Mouse (Mus musculus) neural tube, embryonic 12.5 days (tissue): ENCODE data around the gene Pkm. TPM values are rescaled to one million over a fixed set of nuclear protein-coding genes. Genes with fewer than 3 reads are reported as not detected.

Source experiments
- ATAC-seq: fragments of 200-750 bp; cut with Nextera tagmentation; 2 replicates; pipeline ENCODE4 v1.8.0; 2017; ENCODE audit warnings: low read depth, mild to moderate bottlenecking, moderate TSS enrichment, moderate library complexity; ENCODE audit not compliant: low FRiP score
- H3K27ac ChIP-seq: fragments of 300-500 bp; sonication (generic); 2 replicates; pipeline ENCODE4 v1.5.1; 2016
- H3K27me3 ChIP-seq: fragments of 300-500 bp; sonication (generic); replicated peaks from 2 replicates; pipeline ENCODE4 v1.6.1; 2016; ENCODE audit warnings: mild to moderate bottlenecking
- H3K36me3 ChIP-seq: fragments of 300-500 bp; sonication (generic); 2 replicates; pipeline ENCODE4 v1.6.1; 2016; ENCODE audit warnings: mild to moderate bottlenecking
- H3K4me1 ChIP-seq: fragments of 300-500 bp; sonication (generic); 2 replicates; pipeline ENCODE4 v1.6.1; 2016
- H3K4me2 ChIP-seq: fragments of 300-500 bp; sonication (generic); replicated peaks from 2 replicates; pipeline ENCODE4 v1.6.1; 2016; ENCODE audit warnings: mild to moderate bottlenecking
- H3K4me3 ChIP-seq: fragments of 300-500 bp; sonication (generic); 2 replicates; pipeline ENCODE4 v1.5.1; 2016
- H3K9ac ChIP-seq: fragments of 300-500 bp; sonication (generic); 2 replicates; pipeline ENCODE4 v1.6.1; 2016; ENCODE audit warnings: mild to moderate bottlenecking
- H3K9me3 ChIP-seq: fragments of 300-500 bp; sonication (generic); 2 replicates; pipeline ENCODE4 v1.6.1; 2016; ENCODE audit warnings: mild to moderate bottlenecking
- WGBS: fragments of 180-500 bp; shearing (Covaris S2); methylation state at CpG from one replicate; pipeline ENCODE4 v1.1.7; 2016; 5-methylcytosine and 5-hydroxymethylcytosine counted together
- polyA plus RNA-seq: library from polyadenylated mRNA; unstranded; fragments of >200 nt; fragmentation: Nextera tagmentation; extraction: Ambion mirVana; gene quantifications from 2 replicates; pipeline ENCODE4 v1.2.1, GENCODE M21; 2016

Gene Pkm
- 1,532 and 1,641 TPM in 2 replicates for polyA plus RNA-seq

DNA sequence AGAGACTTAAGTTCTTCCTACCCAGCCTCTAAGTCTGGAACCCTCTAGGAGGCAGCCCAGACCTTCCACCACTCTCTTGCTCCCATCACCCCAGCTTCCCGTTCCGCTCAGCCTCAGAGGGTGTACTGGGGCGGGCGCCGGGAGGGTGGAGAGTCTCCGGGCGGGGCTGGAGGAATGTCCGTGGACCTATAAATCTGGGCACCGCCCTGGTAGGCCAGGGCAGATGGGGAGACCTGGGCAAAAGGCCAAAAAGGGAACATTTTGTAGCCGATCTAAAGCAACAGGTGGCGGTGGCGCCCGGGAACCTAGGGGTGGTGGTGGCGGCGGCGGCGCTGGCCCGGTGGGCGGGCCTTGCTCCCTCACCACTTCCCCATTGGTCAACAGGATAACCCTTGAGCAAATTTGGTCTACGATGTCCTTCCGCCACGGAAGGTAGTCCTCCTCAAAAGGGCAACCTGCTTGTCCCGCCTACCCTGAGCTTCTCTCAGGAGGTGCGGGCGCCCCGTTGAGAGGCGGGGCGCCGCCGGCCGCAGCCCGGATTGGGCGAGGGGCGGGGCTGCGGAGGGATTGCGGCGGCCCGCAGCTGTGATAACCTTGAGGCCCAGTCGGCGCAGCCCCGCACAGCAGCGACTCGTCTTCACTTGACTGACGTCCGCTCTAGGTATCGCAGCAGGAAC is at the start of gene Pkm:
Pkm (plus strand) TSS at position 411 of the 677 bp plus-strand sequence.
- peak; percentile 91 for ATAC-seq
- Histone ChIP-seq H3K4me1 (peaks cover 31% of the 10 kb centered on the region), H3K4me3 (peak within 1 kb of the TSS; percentile 67), H3K36me3 (peaks cover 15% of the 10 kb centered on the region), H3K9me3 (no peaks in the 10 kb centered on the region), H3K4me2 (peak within 1 kb of the TSS; percentile 80), H3K9ac (peak within 1 kb of the TSS; percentile 72), H3K27ac (peak within 1 kb of the TSS; percentile 76), H3K27me3 (no peaks in the 10 kb centered on the region)
- under 1% methylated on average over 46 of the region's 46 CpGs for WGBS

DNA sequence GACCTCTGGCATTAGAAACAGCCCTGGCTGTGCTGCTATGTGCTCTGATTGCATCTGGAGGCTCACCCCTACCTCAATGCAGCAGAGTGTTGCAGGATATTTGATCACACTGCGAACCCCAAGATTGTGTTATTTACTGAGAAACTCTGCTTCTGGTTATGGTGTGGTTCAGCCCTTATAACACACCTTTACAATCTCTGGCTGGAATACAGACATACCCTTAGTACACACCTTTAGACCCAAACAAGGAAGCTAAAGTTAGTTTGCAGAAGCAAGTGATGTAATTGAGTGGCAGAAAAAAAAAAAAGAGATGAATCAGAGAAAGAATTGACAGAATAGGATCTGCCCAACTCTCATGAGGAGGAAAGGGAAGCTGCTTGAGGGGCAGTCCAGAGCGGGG is 45.2 kb upstream of the Pkm start:
- no peak overlapping the region for H3K4me2 ChIP-seq
- no peaks in the 10 kb centered on the region for H3K27me3 ChIP-seq
- no peak overlapping the region for H3K9ac ChIP-seq
- no peak for ATAC-seq
- H3K9me3 ChIP-seq, result no peaks in the 10 kb centered on the region
- H3K4me3 ChIP-seq, result no peak overlapping the region
- H3K27ac ChIP-seq, result no peak overlapping the region
- no peaks in the 10 kb centered on the region for H3K36me3 ChIP-seq
- H3K4me1 ChIP-seq, result no peaks in the 10 kb centered on the region
- WGBS, result 87% methylated on average over 2 of the region's 2 CpGs

DNA sequence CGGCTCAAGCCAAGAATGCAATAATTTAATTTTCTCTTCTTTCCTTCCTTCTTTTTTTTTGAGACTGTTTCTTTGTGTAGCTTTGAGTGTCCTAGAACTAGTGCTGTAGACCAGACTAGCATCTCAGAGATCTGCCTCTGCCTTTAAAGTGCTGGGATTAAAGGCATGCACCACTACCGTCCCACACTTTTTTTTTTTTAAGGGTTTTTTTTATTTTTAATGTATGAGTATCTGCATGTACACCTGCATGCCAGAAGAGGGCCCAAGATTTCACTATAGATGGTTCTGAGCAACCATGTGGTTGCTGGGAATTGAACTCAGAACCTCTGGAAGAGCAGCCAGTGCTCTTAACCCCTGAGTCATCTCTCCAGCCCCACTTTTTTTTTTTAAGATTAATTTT is 40.4 kb upstream of the Pkm start:
- Histone ChIP-seq H3K9me3 (no peaks in the 10 kb centered on the region), H3K9ac (no peak overlapping the region), H3K4me2 (no peak overlapping the region), H3K27me3 (no peaks in the 10 kb centered on the region), H3K27ac (no peak overlapping the region), H3K4me1 (peaks cover 13% of the 10 kb centered on the region), H3K4me3 (no peak overlapping the region), H3K36me3 (no peaks in the 10 kb centered on the region)
- 82% methylated on average over 2 of the region's 2 CpGs for WGBS
- no peak for ATAC-seq

DNA sequence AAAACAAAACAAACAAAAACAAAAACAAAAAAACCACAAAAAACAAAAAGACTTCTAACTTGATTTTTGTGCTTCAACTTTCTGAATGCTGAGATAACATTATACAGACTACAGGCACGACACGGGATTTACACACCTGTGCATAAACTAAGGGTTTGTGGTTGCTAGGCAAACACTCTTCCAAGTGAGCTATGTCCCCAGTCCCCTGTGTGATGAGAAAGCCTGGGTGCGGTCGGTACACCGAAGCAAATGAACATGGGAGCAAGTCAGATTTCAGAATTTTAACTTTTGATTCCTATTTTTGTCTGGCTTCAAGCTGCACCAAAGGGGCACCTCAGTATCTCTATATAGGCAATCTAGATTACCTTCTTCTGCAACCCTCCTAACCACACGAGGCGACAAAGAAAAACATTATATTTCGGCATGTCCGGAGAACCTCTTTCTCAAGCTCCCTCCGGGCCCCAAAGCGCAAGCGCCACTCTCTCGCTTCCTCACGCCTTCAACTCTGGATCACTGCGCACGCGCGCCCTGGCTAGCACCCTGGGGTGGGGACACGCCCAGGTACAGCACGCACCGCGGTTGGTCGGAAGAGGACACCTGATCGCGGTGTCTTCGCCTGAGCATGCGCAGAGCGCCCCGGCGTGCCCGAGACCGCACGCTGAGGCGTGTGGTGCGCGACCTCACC is 39.4 kb upstream of the Pkm start, which contains the start of gene Parp6:
Parp6 (plus strand) TSS at position 663 of the 685 bp plus-strand sequence.
- H3K36me3 ChIP-seq, result no peaks in the 10 kb centered on the region
- H3K9me3 ChIP-seq, result no peaks in the 10 kb centered on the region
- H3K9ac ChIP-seq, result peak within 1 kb of the TSS; percentile 70
- H3K27me3 ChIP-seq, result no peaks in the 10 kb centered on the region
- H3K4me1 ChIP-seq, result peaks cover 13% of the 10 kb centered on the region
- H3K4me2 ChIP-seq, result peak within 1 kb of the TSS; percentile 68
- H3K27ac ChIP-seq, result peak within 1 kb of the TSS; percentile 57
- H3K4me3 ChIP-seq, result peak within 1 kb of the TSS; percentile 61
- ATAC-seq, result peak; percentile 96
- 2% methylated on average over 36 of the region's 36 CpGs for WGBS

DNA sequence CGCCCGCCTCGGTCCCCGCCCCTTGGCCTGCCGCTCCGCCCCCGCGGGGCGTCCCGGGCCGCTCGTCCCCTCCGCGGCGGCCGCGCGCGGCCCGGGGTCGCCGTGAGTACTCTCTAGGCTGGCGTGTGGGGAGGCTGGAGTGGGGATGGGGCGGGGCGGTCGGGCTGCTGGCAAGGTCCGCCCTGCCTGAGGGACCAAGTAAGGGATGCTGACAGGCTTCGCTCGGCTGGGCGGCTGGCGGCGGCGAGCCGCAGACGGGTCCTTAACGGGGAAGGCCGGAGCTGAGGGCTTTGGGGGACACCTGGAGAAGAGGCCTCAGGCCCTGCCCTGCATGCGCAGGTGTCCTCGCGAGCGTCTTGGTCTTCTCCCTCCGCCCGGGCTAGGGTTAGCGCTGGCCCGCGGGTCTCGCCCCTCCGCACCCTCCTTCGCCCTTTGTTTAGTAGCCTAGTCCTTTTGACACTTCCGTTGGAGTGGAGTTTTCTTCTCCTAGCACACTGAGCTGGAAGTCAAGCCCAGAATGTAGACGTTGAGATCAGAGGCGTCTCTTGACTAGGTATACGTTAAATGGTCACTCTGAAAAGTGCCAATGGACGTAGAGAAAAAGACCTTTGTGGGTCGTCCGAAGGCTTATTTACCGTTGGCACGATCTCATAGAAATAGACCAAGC is 38.7 kb upstream of the Pkm start:
- Histone ChIP-seq H3K27ac (peak overlapping the region; percentile 57), H3K9ac (peak overlapping the region; percentile 70), H3K4me1 (peaks cover 13% of the 10 kb centered on the region), H3K4me2 (peak overlapping the region; percentile 68), H3K9me3 (no peaks in the 10 kb centered on the region), H3K27me3 (no peaks in the 10 kb centered on the region), H3K36me3 (peaks cover 3% of the 10 kb centered on the region), H3K4me3 (peak overlapping the region; percentile 61)
- peak; percentile 91 for ATAC-seq
- WGBS, result under 1% methylated on average over 58 of the region's 58 CpGs

DNA sequence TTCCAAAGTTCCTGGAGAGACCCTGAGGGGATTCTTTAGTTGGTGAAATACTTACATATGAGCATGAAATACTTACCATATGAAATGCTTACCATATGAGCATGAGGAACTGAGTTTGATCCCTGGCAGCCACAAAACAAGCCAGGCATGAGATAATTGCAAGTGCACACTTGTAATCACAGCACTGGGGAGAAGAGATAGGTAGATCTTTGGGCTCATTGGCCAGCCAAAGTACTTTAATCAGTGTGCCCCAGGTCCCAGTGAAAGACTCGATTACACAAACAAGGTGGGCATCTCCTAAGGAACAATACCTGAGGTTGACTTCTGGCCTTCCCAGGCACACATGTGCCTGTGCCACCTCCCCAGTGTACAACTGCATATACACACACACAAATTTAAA is 17.8 kb upstream of the Pkm start:
- Histone ChIP-seq H3K27ac (no peak overlapping the region), H3K4me3 (no peak overlapping the region), H3K27me3 (no peaks in the 10 kb centered on the region), H3K9me3 (no peaks in the 10 kb centered on the region), H3K4me2 (no peak overlapping the region), H3K4me1 (no peaks in the 10 kb centered on the region), H3K36me3 (peaks cover 74% of the 10 kb centered on the region), H3K9ac (no peak overlapping the region)
- ATAC-seq, result no peak
- 100% methylated on average over 1 of the region's 1 CpGs for WGBS

DNA sequence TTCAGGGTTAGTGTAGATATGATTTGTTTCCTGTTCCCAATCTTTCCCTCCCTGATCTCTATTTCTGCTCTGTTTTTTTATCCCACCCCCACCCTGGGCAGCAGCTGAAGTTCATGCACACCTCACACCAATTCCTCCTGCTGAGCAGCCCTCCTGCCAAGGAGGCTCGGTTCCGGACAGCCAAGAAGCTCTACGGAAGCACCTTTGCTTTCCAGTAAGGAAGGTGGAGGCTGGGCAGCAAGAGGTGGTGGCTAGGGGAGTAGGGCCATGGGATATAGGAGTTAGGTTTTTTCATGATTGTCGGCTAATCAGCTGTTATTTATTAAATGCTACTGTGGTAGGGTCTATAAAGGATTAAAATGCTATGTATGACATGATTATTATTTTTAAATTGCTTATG is 16.2 kb upstream of the Pkm start:
- peaks cover 71% of the 10 kb centered on the region for H3K36me3 ChIP-seq
- 94% methylated on average over 4 of the region's 4 CpGs for WGBS

DNA sequence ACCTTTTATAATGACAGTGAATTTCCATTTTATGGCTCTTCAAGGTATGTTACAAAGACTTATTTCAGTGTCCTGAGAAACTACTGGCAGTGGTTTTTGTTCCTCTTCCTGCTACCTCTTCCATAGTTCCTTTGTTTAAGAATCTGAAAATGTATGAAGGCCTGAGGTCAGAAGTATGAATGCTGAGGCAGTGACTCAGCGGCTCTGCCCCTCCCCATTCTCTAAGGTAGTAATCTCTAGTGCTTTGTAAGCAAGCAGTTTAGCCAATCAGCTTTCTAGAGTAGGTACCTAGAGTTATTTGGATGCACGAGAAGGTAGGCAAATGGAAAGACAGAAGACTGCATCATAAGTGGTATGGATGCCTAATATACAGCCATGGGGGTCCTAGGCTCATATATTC is 14.8 kb upstream of the Pkm start:
- no peak for ATAC-seq
- no peak overlapping the region for H3K9ac ChIP-seq
- peaks cover 57% of the 10 kb centered on the region for H3K36me3 ChIP-seq
- no peaks in the 10 kb centered on the region for H3K9me3 ChIP-seq
- H3K4me2 ChIP-seq, result no peak overlapping the region
- no peak overlapping the region for H3K27ac ChIP-seq
- H3K4me3 ChIP-seq, result no peak overlapping the region
- no peaks in the 10 kb centered on the region for H3K4me1 ChIP-seq
- no peaks in the 10 kb centered on the region for H3K27me3 ChIP-seq
- 76% methylated on average over 2 of the region's 2 CpGs for WGBS

More for the DNA sequence above, 16.2 kb upstream of the Pkm start:
- no peaks in the 10 kb centered on the region for H3K4me1 ChIP-seq
- no peak overlapping the region for H3K4me2 ChIP-seq
- ATAC-seq, result no peak
- no peak overlapping the region for H3K27ac ChIP-seq
- no peak overlapping the region for H3K9ac ChIP-seq
- no peaks in the 10 kb centered on the region for H3K27me3 ChIP-seq
- no peak overlapping the region for H3K4me3 ChIP-seq
- H3K9me3 ChIP-seq, result no peaks in the 10 kb centered on the region

DNA sequence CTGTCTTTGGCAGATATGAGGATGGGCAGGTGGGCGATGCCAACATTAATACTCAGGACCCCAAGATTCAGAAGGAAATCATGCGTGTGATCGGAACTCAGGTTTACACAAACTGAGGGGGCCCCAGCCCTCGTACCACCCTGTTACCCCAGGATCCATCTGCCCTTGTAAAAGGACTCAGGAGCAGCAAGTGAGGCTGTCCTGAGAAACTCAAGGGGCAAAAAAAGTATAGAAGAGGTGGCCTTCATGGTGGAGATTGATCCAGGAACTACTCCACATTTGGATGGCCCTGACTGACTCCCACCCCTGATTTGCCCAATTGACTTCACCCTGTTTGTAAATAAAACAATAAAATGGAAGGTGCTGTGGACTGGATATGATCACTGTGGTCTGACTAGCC is 6.3 kb upstream of the Pkm start:
- H3K27me3 ChIP-seq, result no peaks in the 10 kb centered on the region
- H3K9ac ChIP-seq, result no peak overlapping the region
- 98% methylated on average over 4 of the region's 4 CpGs for WGBS
- H3K4me2 ChIP-seq, result no peak overlapping the region
- no peaks in the 10 kb centered on the region for H3K9me3 ChIP-seq
- ATAC-seq, result no peak
- no peak overlapping the region for H3K27ac ChIP-seq
- H3K4me1 ChIP-seq, result no peaks in the 10 kb centered on the region
- peaks cover 43% of the 10 kb centered on the region for H3K36me3 ChIP-seq
- no peak overlapping the region for H3K4me3 ChIP-seq

DNA sequence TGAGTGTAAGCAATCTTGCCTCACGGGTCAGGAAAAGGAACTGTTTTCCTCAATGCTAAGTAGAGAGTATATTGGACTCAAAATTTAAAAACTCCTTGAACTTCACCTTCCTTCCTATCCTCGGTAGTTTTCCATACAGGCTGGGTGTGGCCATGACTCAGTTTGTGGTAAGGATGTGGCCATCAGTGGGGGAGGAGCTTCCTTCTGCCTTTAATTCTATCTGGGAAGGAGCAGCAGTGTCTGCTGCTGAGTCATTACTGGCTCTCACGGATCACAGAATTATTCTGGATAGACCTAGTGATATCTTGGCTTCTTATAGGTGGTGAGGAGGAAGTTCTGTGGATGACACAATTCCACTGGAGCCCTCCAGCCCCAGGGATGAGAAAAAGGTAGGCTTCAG is 2.8 kb upstream of the Pkm start:
- Histone ChIP-seq H3K9me3 (no peaks in the 10 kb centered on the region), H3K27ac (no peak overlapping the region), H3K4me2 (no peak overlapping the region), H3K27me3 (no peaks in the 10 kb centered on the region), H3K36me3 (peaks cover 33% of the 10 kb centered on the region), H3K9ac (no peak overlapping the region), H3K4me1 (peaks cover 6% of the 10 kb centered on the region; the same call in 1 of the 2 replicates), H3K4me3 (no peak overlapping the region)
- 33% methylated on average over 3 of the region's 3 CpGs for WGBS
- no peak for ATAC-seq

DNA sequence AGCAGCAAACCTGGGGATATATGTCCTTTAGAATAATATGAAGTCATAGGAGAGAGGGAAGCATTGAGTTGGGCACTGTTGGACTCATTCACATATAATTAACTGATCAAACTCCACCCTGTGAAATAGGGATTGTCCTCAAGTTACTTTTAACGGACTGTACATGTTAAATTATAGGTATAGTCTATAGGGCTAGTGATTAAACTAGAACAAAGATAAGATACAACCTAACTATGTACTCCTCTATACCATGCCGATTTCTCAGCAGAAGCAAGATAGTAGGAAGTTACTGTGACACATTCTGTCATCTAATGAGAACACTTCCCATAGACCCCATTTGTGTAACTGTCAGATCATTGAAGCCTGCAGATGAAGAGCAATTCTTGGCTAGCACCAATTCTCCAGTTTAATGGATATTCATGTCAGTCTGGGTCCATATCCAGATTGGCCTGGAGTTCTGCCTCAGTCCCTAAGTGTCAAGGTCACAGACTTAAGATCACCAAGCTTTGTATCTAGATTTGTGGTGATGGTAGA is 1.7 kb upstream of the Pkm start:
- H3K9me3 ChIP-seq, result no peaks in the 10 kb centered on the region
- H3K4me3 ChIP-seq, result no peak overlapping the region
- WGBS, result 95% methylated on average over 2 of the region's 2 CpGs
- no peak overlapping the region for H3K4me2 ChIP-seq
- peaks cover 15% of the 10 kb centered on the region for H3K4me1 ChIP-seq
- no peak overlapping the region for H3K27ac ChIP-seq
- no peaks in the 10 kb centered on the region for H3K27me3 ChIP-seq
- peaks cover 21% of the 10 kb centered on the region for H3K36me3 ChIP-seq
- H3K9ac ChIP-seq, result no peak overlapping the region
- ATAC-seq, result no peak
